Mouse (Mus musculus) kidney, postnatal 0 days (tissue): ENCODE results near the gene Cttnbp2. TPM values are rescaled to one million over a fixed set of nuclear protein-coding genes. Genes with fewer than 3 reads are reported as not detected.

Source experiments
- ATAC-seq: fragments of 200-750 bp; cut with Nextera tagmentation; replicated peaks from 2 replicates; pipeline ENCODE4 v1.8.0; 2017; ENCODE audit warnings: low read depth, moderate number of reproducible peaks, moderate TSS enrichment, moderate library complexity; ENCODE audit not compliant: low FRiP score
- DNase-seq: peaks from one replicate; pipeline ENCODE4 v3.0.0-alpha.2; 2016; ENCODE audit warnings: low spot score
- H3K27ac ChIP-seq: fragments of 300-500 bp; sonication (generic); 2 replicates; pipeline ENCODE4 v1.5.1; 2014; ENCODE audit warnings: mild to moderate bottlenecking
- H3K27me3 ChIP-seq: fragments of 300-500 bp; sonication (generic); 2 replicates; pipeline ENCODE4 v1.6.1; 2014; ENCODE audit warnings: low read length, mixed read lengths; ENCODE audit not compliant: insufficient read depth
- H3K36me3 ChIP-seq: fragments of 300-500 bp; sonication (generic); 2 replicates; pipeline ENCODE4 v1.6.1; 2014; ENCODE audit warnings: low read length, mixed read lengths; ENCODE audit not compliant: insufficient read depth
- H3K4me1 ChIP-seq: fragments of 300-500 bp; sonication (generic); replicated peaks from 2 replicates; pipeline ENCODE4 v1.6.1; 2014; ENCODE audit warnings: antibody characterized with exemption, low read length, mixed read lengths; ENCODE audit not compliant: insufficient read depth
- H3K4me2 ChIP-seq: fragments of 300-500 bp; sonication (generic); 2 replicates; pipeline ENCODE4 v1.6.1; 2014; ENCODE audit warnings: mild to moderate bottlenecking, low read length, moderate library complexity, mixed read lengths
- H3K4me3 ChIP-seq: fragments of 300-500 bp; sonication (generic); replicated peaks from 2 replicates; pipeline ENCODE4 v1.5.1; 2014; ENCODE audit warnings: low read depth, low read length
- H3K9ac ChIP-seq: fragments of 300-500 bp; sonication (generic); 2 replicates; pipeline ENCODE4 v1.6.1; 2014; ENCODE audit warnings: low read depth, low read length
- H3K9me3 ChIP-seq: fragments of 300-500 bp; sonication (generic); replicated peaks from 2 replicates; pipeline ENCODE4 v1.6.1; 2016; ENCODE audit warnings: low read length, inconsistent platforms, mixed read lengths
- CTCF ChIP-seq: IDR thresholded peaks from 2 replicates; pipeline ENCODE4 v1.5.1; 2016; ENCODE audit warnings: antibody characterized with exemption, low read depth, mild to moderate bottlenecking, moderate library complexity
- WGBS: fragments of 180-500 bp; shearing (Covaris S2); extraction: QIAGEN DNeasy Blood & Tissue Kit; methylation state at CpG from one replicate; pipeline ENCODE4 v1.1.7; 2014; 5-methylcytosine and 5-hydroxymethylcytosine counted together
- polyA plus RNA-seq: library from polyadenylated mRNA; unstranded; fragments of >200 nt; fragmentation: Nextera tagmentation; extraction: Ambion mirVana; gene quantifications from 2 replicates; pipeline ENCODE4 v1.2.1, GENCODE M21; 2015

The Cttnbp2 gene
- polyA plus RNA-seq, 1 experiment from 2014 or later: 14.3 TPM

DNA sequence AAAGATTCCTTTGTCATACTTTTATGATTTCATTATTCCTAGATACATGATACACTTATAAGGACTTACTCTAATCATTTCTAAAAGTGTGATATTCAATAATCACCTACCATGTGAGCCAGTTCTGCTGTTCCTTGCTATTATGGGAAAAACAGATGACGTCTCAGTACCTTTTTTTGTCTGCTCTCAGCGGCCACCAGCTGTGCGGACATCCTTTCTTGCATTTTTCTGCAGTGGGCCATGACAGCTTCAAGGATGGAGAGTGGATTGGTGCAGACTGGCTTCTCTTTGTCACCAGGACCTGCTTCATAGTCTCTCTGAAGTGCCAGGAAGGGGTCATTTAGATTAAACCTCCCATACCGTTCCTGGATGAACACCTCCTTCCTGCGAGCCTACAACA, 66.6 kb downstream of the Cttnbp2 start:
- H3K27ac ChIP-seq: no peak overlapping the region
- no peak overlapping the region for H3K4me3 ChIP-seq
- no peaks in the 10 kb centered on the region for H3K27me3 ChIP-seq
- H3K4me2 ChIP-seq: no peak overlapping the region
- H3K9ac ChIP-seq: no peak overlapping the region
- DNase-seq (no peak), ATAC-seq (no peak)
- no peaks in the 10 kb centered on the region for H3K4me1 ChIP-seq
- H3K9me3 ChIP-seq: no peaks in the 10 kb centered on the region
- H3K36me3 ChIP-seq: no peaks in the 10 kb centered on the region
- TF ChIP-seq CTCF: no peak
- 78% methylated on average over 5 of the region's 5 CpGs for WGBS

DNA sequence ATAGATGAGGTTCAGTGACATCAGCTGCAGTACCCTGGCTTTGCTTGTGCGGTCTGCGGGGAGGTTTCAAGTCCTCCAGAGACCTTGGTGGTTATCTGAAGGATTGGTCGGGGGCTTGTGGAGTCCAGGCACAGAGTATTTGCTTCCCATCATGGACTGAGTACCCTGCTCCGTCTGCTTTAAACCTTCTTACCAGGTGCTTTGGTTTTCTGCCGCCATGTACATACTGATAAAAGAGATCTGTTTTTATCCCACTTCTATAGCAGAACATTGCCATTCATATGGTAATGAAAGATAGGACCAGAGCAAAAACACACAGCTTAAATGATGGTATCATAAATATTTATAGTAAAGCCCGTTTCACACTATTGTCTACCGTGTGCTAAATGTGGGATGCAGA, 67.7 kb downstream of the Cttnbp2 start:
- Histone ChIP-seq H3K4me1 (no peaks in the 10 kb centered on the region), H3K4me2 (no peak overlapping the region), H3K9me3 (no peaks in the 10 kb centered on the region), H3K4me3 (no peak overlapping the region), H3K36me3 (no peaks in the 10 kb centered on the region), H3K27ac (no peak overlapping the region), H3K9ac (no peak overlapping the region), H3K27me3 (no peaks in the 10 kb centered on the region)
- 76% methylated on average over 7 of the region's 7 CpGs for WGBS
- ATAC-seq (no peak), DNase-seq (no peak)
- TF ChIP-seq CTCF: no peak

- H3K9me3 ChIP-seq: no peaks in the 10 kb centered on the region
- H3K4me2 ChIP-seq: no peak overlapping the region
- ATAC-seq (no peak), DNase-seq (no peak)
- H3K27ac ChIP-seq: no peak overlapping the region
- H3K4me1 ChIP-seq: no peaks in the 10 kb centered on the region
- WGBS: 62% methylated on average over 3 of the region's 3 CpGs
- H3K4me3 ChIP-seq: no peak overlapping the region
- H3K36me3 ChIP-seq: no peaks in the 10 kb centered on the region
- H3K9ac ChIP-seq: no peak overlapping the region
- no peaks in the 10 kb centered on the region for H3K27me3 ChIP-seq
- TF ChIP-seq CTCF: no peak
These were observed 68.3 kb downstream of the Cttnbp2 start for GRCm38 (mm10) chr6:18446359-18446758.

DNA sequence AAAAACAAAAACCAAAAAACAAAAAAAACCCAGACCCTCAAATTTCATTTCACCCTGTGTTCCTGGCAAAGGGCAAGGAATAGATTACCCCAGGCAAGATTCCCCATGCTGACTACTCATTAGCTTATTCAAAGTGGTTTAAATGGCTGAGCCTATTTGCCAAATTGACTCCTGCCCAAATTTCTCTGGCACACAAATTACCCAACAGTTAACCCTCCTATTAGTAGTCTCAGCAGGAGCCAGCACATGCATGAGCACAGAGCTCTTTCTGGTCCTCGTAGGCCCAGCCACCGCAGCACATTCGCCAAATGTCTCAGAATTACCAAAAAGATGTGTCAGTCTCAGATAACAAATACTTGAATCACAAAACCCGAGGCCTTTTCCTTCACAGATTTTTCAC, 68.9 kb downstream of the Cttnbp2 start:
- no peaks in the 10 kb centered on the region for H3K36me3 ChIP-seq
- H3K4me1 ChIP-seq: no peaks in the 10 kb centered on the region
- no peak overlapping the region for H3K4me3 ChIP-seq
- no peak for TF ChIP-seq CTCF
- H3K27me3 ChIP-seq: no peaks in the 10 kb centered on the region
- H3K4me2 ChIP-seq: no peak overlapping the region
- H3K27ac ChIP-seq: no peak overlapping the region
- H3K9me3 ChIP-seq: no peaks in the 10 kb centered on the region
- 62% methylated on average over 4 of the region's 4 CpGs for WGBS
- no peak overlapping the region for H3K9ac ChIP-seq
- no peak for ATAC-seq
- DNase-seq: no peak

GRCm38 (mm10) chr6:18442303-18442702, 72.3 kb downstream of the Cttnbp2 start:
- ATAC-seq: no peak
- no peaks in the 10 kb centered on the region for H3K4me1 ChIP-seq
- 90% methylated on average over 3 of the region's 3 CpGs for WGBS

GRCm38 (mm10) chr6:18440918-18441532, 73.6 kb downstream of the Cttnbp2 start:
- no peaks in the 10 kb centered on the region for H3K36me3 ChIP-seq
- H3K9ac ChIP-seq: no peak overlapping the region
- no peaks in the 10 kb centered on the region for H3K4me1 ChIP-seq
- no peaks in the 10 kb centered on the region for H3K27me3 ChIP-seq
- DNase-seq (no peak), ATAC-seq (no peak)
- 71% methylated on average over 4 of the region's 4 CpGs for WGBS
- H3K4me2 ChIP-seq: no peak overlapping the region
- H3K27ac ChIP-seq: no peak overlapping the region
- H3K9me3 ChIP-seq: no peaks in the 10 kb centered on the region
- H3K4me3 ChIP-seq: no peak overlapping the region
- TF ChIP-seq CTCF: no peak

More at GRCm38 (mm10) chr6:18442303-18442702, 72.3 kb downstream of the Cttnbp2 start:
- Histone ChIP-seq H3K9ac (no peak overlapping the region), H3K4me3 (no peak overlapping the region), H3K9me3 (no peaks in the 10 kb centered on the region), H3K4me2 (no peak overlapping the region), H3K27ac (no peak overlapping the region), H3K36me3 (no peaks in the 10 kb centered on the region), H3K27me3 (no peaks in the 10 kb centered on the region)
- DNase-seq: no peak
- no peak for TF ChIP-seq CTCF
